10 mouse cellular contexts compared by ENCODE assay signal in genomic region chr2:92496681-92497080, GRCm38 (mm10). TPM values are rescaled to one million over a fixed set of nuclear protein-coding genes. Genes with fewer than 3 reads are reported as not detected.
DNase-seq lines count a peak whose midpoint lies in the region; ATAC-seq and TF ChIP-seq lines count a peak whose summit lies in the region.
"Had no signal": no experiment of that assay in that cellular context is flagged by ENCODE, and none has a peak within 500 bp of the region (broad histone marks: within the 10 kb centered on the region; RNA-seq: fewer than 3 reads in every experiment).

No protein-coding gene starts in this region.

- no peak overlapping the region for H3K9ac ChIP-seq in forebrain, postnatal 0 days
- H3K9ac ChIP-seq in forebrain, embryonic 15.5 days (replicated peaks) = no peak overlapping the region
- H3K9ac ChIP-seq in heart, postnatal 0 days (replicated peaks; ENCODE audit: low read depth, low read length) = no peak overlapping the region
- H3K9ac ChIP-seq: limb, embryonic 15.5 days had no signal

- 17% methylated on average over 10 of the region's 10 CpGs for WGBS in forebrain, postnatal 0 days
- 22% methylated on average over 10 of the region's 10 CpGs for WGBS in forebrain, embryonic 15.5 days
- 29% methylated on average over 10 of the region's 10 CpGs for WGBS in heart, postnatal 0 days
- WGBS in midbrain, embryonic 10.5 days = 50% methylated on average over 10 of the region's 10 CpGs
- 30% methylated on average over 10 of the region's 10 CpGs for WGBS in lung, adult 2 months

- no peak; the same call in 1 of the 2 replicates for TF ChIP-seq CTCF in forebrain, postnatal 0 days (IDR thresholded peaks at IDR 0.05; ENCODE audit: low read depth)
- TF ChIP-seq CTCF in heart, postnatal 0 days (IDR thresholded peaks at IDR 0.05; ENCODE audit: low read depth) = no peak
- no peak for TF ChIP-seq CTCF in lung, adult 2 months (IDR thresholded peaks at IDR 0.05; ENCODE audit: insufficient read depth, low read length)

- H3K27me3 ChIP-seq in forebrain, postnatal 0 days (ENCODE audit: insufficient read depth, low read length) = no peaks in the 10 kb centered on the region
- no peaks in the 10 kb centered on the region for H3K27me3 ChIP-seq in forebrain, embryonic 15.5 days
- H3K27me3 ChIP-seq in heart, postnatal 0 days (ENCODE audit: control insufficient read depth, insufficient read depth, low read length) = no peaks in the 10 kb centered on the region
- peaks cover 49% of the 10 kb centered on the region for H3K27me3 ChIP-seq in midbrain, embryonic 10.5 days (ENCODE audit: low read depth, poor library complexity, severe bottlenecking)

- no peak for TF ChIP-seq EP300 in heart, postnatal 0 days (IDR thresholded peaks at IDR 0.05; ENCODE audit: low read depth)

- H3K4me3 ChIP-seq in forebrain, postnatal 0 days (ENCODE audit: low read depth, low read length) = no peak overlapping the region
- H3K4me3 ChIP-seq in forebrain, embryonic 15.5 days = no peak overlapping the region
- H3K4me3 ChIP-seq in heart, postnatal 0 days (ENCODE audit: low read depth, low read length) = no peak overlapping the region
- no peak overlapping the region for H3K4me3 ChIP-seq in midbrain, embryonic 10.5 days
- H3K4me3 ChIP-seq in lung, adult 2 months (replicated peaks; ENCODE audit: extremely low read depth, low read depth, low read length) = no peak overlapping the region
- H3K4me3 ChIP-seq: limb, embryonic 15.5 days had no signal

- H3K4me1 ChIP-seq in forebrain, postnatal 0 days (ENCODE audit: insufficient read depth) = peaks cover 14% of the 10 kb centered on the region
- peaks cover 29% of the 10 kb centered on the region for H3K4me1 ChIP-seq in forebrain, embryonic 15.5 days
- H3K4me1 ChIP-seq in heart, postnatal 0 days (ENCODE audit: control insufficient read depth, insufficient read depth) = peaks cover 5% of the 10 kb centered on the region
- H3K4me1 ChIP-seq in midbrain, embryonic 10.5 days = peaks cover 73% of the 10 kb centered on the region
- H3K4me1 ChIP-seq in lung, adult 2 months (ENCODE audit: control insufficient read depth, insufficient read depth, low read length) = no peaks in the 10 kb centered on the region

- ATAC-seq in forebrain, postnatal 0 days = peak; percentile 4; the same call in 1 of the 2 replicates
- no peak for ATAC-seq in forebrain, embryonic 15.5 days (replicated peaks)
- peak; percentile 34; the same call in 1 of the 2 replicates for ATAC-seq in heart, postnatal 0 days (ENCODE audit: insufficient read depth, low read depth)

- DNase-seq in forebrain, postnatal 0 days = no peak
- DNase-seq in adipocyte (ENCODE audit: low spot score) = peak; percentile 21
- no peak for DNase-seq in heart, postnatal 0 days (ENCODE audit: low spot score)
- no peak for DNase-seq in midbrain, embryonic 10.5 days (ENCODE audit: low spot score)
- no peak for DNase-seq in ovary, adult 18-20 months (ENCODE audit: low spot score)
- no peak for DNase-seq in lung, adult 2 months
- no peak for DNase-seq in urinary bladder, postnatal 25 days (ENCODE audit: low spot score)
- DNase-seq: lung, postnatal 14 days had no signal

- no peak for TF ChIP-seq POLR2A in lung, adult 2 months (IDR thresholded peaks at IDR 0.05; ENCODE audit: borderline replicate concordance, extremely low read depth, low read depth, low read length)

- H3K27ac ChIP-seq in forebrain, postnatal 0 days (ENCODE audit: low read depth, low read length) = no peak overlapping the region
- no peak overlapping the region for H3K27ac ChIP-seq in forebrain, embryonic 15.5 days (replicated peaks)
- H3K27ac ChIP-seq in heart, postnatal 0 days (ENCODE audit: low read depth) = no peak overlapping the region
- peak overlapping the region; percentile 61 for H3K27ac ChIP-seq in midbrain, embryonic 10.5 days (replicated peaks)
- H3K27ac ChIP-seq: limb, embryonic 15.5 days had no signal

- H3K9me3 ChIP-seq in forebrain, postnatal 0 days (ENCODE audit: low read length) = no peaks in the 10 kb centered on the region
- no peaks in the 10 kb centered on the region for H3K9me3 ChIP-seq in forebrain, embryonic 15.5 days
- no peaks in the 10 kb centered on the region for H3K9me3 ChIP-seq in heart, postnatal 0 days (replicated peaks; ENCODE audit: control insufficient read depth, low read length)
- no peaks in the 10 kb centered on the region for H3K9me3 ChIP-seq in midbrain, embryonic 10.5 days (replicated peaks)
- H3K9me3 ChIP-seq: limb, embryonic 15.5 days had no signal

- no peaks in the 10 kb centered on the region for H3K36me3 ChIP-seq in forebrain, postnatal 0 days (ENCODE audit: insufficient read depth)
- H3K36me3 ChIP-seq in forebrain, embryonic 15.5 days = no peaks in the 10 kb centered on the region
- H3K36me3 ChIP-seq in heart, postnatal 0 days (replicated peaks; ENCODE audit: control insufficient read depth, insufficient read depth, low read length) = no peaks in the 10 kb centered on the region
- H3K36me3 ChIP-seq in midbrain, embryonic 10.5 days = no peaks in the 10 kb centered on the region
- H3K36me3 ChIP-seq: limb, embryonic 15.5 days had no signal

- no peak overlapping the region for H3K4me2 ChIP-seq in forebrain, postnatal 0 days (ENCODE audit: low read depth)
- no peak overlapping the region for H3K4me2 ChIP-seq in forebrain, embryonic 15.5 days (replicated peaks)
- H3K4me2 ChIP-seq in heart, postnatal 0 days (ENCODE audit: low read depth, low read length) = no peak overlapping the region
- H3K4me2 ChIP-seq: limb, embryonic 15.5 days had no signal

RNA-seq across cellular contexts. Expression of gene Slc35c1, which starts 36.3 kb away (rescaled TPM):
- 4.6 and 9.1 TPM in 2 replicates for total RNA-seq in forebrain, postnatal 0 days (2014; rRNA removed)
- polyA plus RNA-seq in forebrain, postnatal 0 days (2015; fragmentation: Nextera tagmentation; extraction: Ambion mirVana) = 13.1 and 14.4 TPM in 2 replicates
- polyA plus RNA-seq in forebrain, embryonic 15.5 days (2015; fragmentation: Nextera tagmentation; extraction: Ambion mirVana) = 9.7 and 10.9 TPM in 2 replicates
- total RNA-seq in heart, postnatal 0 days (2014; rRNA removed; ENCODE audit: low replicate concordance) = 2.7 and 4.6 TPM in 2 replicates
- polyA plus RNA-seq in heart, postnatal 0 days (2015; fragmentation: Nextera tagmentation; extraction: Ambion mirVana) = 5.0 and 5.1 TPM in 2 replicates
- polyA plus RNA-seq in midbrain, embryonic 10.5 days (2016; fragmentation: Nextera tagmentation; extraction: Ambion mirVana) = 12.8 and 15.1 TPM in 2 replicates
- polyA plus RNA-seq in lung, adult 2 months (2012; rRNA removed) = 43.9 and 49.0 TPM in 2 replicates
